Mouse (Mus musculus): ENCODE data around the gene 3110009E18Rik.
A peak's percentile ranks its signal among the peaks of the same experiment; 100 is the strongest.

Gene 3110009E18Rik

DNA sequence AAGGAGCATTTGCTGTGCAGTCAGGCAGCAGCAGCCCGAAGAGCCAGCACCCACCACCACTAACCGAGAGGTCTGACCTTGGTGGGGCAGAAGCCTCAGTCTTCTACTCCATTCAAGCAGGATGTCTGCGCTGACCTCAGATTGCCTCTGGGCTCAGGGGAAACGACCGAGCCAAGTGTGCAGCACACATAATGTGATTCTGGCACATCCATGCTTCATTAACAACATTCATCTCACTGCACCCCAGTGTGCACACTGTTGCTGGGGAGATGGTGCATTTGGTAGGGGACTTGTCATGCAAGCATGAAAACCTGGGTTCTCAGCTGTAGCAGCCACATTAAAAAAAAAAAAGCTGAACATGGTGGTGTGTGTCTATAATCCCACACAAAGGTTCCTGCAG, 75.0 kb downstream of the 3110009E18Rik start:
- DNase-seq (ENCODE audit: low spot score in 2 of 2), result no peak

DNA sequence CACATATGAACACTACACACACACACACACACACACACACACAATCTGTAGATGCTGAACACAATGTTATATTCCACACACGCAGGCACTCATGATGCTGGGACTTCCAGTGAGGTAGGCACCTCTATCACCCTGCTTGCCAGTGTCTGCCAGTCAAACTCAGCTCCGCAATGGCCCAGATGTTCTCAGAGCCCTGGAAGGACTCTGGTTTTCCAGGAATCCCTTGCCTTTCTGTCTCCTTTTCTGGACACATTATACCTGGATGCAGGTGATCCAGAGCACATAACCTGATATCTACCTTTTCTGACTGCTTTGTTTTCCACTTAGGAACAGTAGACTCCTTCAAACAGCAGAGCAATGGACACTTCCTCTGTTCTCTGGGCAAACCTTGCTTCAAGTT, 75.7 kb downstream of the 3110009E18Rik start:
- DNase-seq (ENCODE audit: low spot score in 2 of 2), result no peak

DNA sequence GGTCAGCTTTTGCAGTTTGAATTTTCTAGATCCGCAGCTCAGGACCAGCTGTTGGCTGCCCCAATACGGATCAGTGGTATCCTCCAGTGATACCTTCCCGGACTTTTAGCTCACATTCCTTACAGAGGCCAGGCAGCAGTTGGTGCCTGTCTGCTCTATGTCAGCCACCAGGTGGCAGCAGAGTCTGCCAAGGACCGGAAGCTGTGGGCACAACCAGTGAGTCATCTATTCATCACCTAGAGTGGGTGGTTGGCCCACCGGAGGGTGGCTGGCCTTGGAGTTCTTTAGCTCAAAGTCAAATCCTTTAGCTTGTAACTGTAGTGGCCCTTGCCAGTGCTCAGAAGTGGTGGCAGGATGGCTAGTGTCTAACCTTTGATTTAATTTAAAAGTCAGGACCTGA, 76.2 kb downstream of the 3110009E18Rik start:
- DNase-seq (ENCODE audit: low spot score in 2 of 2), result peak; percentile 30 to 83

DNA sequence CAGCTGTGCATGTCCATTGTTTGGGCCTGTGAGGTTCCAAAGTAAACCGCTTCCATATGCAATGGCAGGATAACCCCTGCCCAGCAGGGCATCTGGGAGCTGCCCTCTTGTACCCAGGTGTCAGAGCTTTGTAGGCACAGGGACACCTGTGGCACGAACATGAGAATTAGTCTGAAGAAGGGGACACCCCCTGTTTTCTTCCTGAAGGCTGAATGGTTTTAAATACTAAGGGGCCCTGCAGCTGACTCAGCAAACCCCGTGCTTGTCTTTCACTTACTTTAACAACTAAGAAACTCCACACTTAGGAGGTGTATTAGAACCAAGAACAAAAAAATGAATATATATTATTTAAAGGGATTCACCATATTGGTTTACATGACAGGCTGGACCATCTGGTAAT, 77.2 kb downstream of the 3110009E18Rik start:
- DNase-seq (ENCODE audit: low spot score in 2 of 2), result no peak

DNA sequence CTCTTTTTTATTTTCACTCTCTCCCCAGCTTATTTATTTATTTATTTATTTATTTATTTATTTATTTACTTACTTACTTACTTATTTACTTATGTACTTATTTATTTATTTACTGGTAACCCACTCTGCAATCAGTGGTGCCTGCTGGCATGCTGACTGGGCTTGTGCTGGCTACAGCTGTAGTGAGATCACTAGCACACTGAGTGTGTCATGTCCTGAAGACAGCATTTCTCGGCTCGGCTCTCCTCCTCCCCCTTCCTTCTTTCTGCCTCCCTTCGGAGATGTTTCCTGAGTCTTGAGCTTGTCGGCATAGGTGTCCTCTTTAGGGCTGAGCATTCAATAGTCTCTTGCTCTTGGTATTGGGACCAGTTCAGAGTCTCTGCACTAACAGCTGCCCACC, 78.0 kb downstream of the 3110009E18Rik start:
- no peak for DNase-seq (ENCODE audit: low spot score in 2 of 2)

DNA sequence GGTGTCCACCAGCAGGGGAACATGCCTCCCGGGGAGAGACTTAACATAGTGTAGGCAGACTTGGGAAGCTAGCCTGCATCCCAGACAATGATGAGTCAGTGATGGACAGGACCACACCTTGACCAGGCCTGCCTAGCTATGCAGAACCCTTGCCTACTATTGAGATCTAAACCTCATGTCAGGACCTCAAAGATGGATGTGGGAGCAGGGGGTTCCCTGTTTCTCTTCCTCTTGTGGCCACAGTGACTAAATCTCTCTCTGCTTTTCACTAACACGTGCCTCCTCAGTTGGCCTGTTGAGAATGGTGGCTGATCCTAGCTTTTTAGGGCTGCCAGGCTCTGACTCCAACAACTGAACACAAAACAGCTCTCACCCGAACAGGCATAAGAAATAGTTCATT, 81.6 kb downstream of the 3110009E18Rik start:
- no peak for DNase-seq (ENCODE audit: low spot score in 2 of 2)

DNA sequence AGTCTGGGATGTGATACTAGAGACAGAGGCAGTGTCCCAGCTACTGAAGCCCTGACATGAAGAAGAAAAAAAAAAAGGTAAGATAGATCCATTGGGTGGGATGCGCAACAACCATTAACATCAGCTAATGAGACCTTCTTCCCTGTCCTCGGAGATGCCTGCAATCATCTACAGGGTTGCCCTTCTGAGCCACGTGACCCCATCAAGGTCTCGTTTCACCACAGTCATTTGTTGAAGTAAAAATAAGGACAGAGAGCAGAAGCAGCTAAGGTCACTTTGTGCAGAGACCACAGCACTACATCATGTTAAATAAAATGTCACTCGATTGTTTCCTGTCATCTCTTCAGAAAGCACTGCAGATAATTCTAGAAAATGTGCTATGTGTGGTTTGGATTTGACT, 82.8 kb downstream of the 3110009E18Rik start:
- DNase-seq (ENCODE audit: low spot score in 2 of 2), result no peak

DNA sequence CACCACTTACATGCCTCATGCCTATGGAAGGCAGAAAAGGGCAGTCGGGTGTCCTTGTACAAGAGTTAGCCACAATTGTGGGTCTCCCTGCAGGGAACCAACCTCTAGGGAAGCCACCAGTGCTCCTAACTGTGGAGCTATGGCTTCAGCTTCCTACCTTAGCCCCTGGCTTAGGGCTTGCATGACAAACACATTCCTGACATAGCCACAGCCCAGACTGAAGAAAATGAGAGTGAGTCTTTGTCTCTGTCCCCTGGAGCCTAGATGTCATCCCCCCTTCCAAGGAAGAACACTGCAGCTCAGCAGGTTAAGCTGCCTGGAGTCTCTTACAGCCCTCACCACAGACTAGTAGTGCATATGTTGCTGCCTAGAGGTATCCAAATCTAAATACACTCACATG, 83.8 kb downstream of the 3110009E18Rik start:
- DNase-seq (ENCODE audit: low spot score in 2 of 2), result no peak

DNA sequence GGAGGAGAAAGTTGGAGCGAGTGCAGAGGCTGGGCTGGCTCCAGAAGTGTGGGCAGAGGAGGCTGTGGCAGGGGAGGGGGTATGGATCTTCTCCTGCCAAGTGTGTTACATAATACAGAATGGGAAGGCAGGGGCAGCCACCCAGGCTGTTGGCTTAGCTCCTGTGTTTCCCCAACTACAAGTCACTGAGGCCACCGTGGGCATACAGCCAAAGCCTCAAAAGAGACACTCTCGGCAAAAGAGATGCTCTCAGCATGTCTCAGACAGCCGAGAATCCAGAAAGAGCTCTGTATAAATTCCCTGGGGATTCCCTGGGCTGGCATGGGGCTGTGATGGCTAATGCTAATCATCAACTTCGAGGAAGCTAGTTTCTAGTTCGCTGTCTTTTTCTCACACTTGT, 86.6 kb downstream of the 3110009E18Rik start:
- DNase-seq (ENCODE audit: low spot score in 2 of 2), result peak in 1 of 2 experiments; percentile 49

DNA sequence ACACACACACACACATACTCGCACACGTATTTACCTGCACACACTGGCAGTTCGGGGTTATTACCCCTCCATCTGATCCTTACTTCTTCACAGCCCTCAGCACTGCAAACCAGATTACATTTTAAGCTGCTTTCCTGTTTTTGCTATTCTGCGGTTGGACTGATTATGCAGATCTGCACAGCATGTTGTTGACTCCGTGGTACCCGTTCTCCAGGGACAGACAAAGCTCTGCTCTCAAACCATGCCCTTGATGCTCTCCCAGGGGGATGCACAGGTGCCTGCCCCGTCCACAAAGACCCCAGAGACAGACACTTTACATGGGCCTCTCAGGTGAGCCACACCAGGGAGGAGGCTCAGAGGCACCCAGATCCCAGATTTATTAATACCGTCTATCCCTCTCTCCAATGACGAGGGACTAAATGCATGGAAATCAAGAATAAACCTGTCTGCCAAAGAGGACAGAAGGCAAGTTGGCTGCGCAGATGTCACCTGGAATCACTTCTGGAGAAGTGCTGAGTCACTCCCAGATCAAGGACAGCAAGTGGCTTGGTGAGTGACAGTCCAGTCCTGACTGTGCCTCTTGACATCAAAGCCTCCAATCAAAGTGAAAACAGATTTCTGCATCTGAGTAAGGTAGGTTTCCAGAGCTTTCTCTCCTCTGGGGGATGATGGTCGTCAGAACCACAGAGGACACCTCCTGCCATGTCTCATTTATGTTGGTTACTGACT, 87.7 kb downstream of the 3110009E18Rik start:
- no peak for DNase-seq (ENCODE audit: low spot score in 2 of 2)

DNA sequence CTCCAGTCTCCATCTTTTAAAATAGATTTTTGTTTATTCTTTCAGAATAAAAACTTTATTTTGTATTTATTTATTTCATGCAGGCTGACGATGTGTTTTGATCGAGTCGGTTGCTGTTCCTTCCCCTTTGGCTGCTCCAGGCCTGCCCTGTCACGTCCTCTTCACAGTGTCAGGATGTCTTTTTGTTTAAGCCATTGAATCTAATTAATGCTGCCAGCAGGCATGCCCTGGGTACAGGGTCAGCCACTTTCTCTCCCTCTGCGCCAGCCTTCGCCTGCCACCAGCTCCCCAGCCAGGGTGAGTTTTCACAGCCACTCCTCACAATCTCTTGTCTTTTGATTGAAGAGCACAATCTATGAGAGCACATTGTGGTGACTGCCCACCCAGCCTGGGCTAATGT, 99.9 kb downstream of the 3110009E18Rik start:
- DNase-seq (ENCODE audit: low spot score in 2 of 2), result no peak

DNA sequence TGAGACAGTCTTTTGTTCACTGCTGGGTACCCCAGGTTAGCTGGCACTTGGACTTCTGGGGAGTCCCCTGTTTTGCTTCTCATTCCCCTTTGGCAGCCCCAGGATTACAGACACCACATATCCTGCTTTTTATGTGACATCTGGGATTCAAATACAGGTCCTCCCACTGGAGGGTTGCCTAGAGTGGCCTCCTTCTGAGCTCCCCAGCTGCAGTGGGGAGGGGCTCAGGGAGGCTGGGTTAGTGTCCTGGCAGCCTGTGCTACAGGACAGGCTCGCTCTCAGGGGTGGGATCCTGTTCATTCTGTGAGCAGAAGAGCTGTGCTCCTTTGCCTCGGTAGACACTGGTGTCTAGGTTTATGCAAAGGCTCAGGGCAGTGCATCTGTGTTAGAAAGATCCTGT, 100.3 kb downstream of the 3110009E18Rik start:
- no peak for DNase-seq (ENCODE audit: low spot score in 2 of 2)

DNA sequence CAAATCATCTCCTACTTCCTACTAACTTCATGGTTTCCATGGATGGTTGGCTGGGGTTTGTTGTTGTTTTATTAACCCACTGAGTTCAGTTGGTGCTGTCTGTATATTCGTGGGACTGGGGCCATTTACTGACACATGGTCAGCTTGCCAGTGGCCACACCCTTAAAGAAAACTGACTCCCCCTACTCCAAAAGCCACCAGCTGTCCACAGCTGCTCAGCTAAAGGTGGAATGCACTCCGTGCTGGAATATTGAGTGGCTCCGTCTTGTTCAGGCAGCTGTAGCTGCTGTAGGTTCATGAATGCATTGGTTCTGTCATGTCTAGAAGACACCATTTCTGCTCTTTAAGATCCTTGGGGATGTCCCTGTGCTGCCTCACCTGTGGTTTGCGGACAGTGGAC, 102.6 kb downstream of the 3110009E18Rik start:
- DNase-seq (ENCODE audit: low spot score in 2 of 2), result no peak

DNA sequence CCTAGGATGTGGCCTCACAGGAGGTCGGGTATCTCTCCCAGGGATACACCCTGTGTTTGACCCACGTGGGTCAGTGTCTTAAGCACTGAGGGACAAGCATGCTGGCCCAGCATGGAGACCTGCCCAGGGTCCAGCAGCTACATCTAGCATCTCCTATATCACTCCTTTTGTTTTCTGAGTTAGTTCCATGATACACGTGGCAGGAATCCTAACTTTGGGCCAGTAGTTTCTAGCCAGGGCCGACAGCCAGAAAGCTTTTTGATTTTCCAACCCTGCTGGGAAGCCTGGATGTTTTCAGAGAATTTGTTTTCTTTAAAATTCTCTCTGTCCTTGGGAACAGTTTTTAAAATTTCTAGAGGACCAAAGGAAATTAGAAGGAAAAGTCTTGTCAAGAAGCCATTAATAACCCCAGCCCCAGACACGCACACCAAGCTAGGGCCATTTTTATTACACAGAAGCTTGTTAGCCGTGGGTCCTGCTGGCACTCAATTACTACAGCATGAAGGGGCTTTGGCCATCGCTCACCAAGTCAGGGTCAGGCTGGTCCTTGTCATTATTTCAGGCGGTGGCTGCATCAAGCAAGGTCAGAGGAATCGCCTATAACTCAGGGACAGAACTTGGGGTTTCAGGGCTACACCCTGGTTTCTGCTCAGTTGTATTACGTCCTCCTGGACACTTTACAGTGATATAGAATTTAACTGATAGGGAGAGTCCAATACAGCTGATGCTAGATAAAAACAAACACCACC, 108.9 kb downstream of the 3110009E18Rik start:
- DNase-seq (ENCODE audit: low spot score in 2 of 2), result no peak

DNA sequence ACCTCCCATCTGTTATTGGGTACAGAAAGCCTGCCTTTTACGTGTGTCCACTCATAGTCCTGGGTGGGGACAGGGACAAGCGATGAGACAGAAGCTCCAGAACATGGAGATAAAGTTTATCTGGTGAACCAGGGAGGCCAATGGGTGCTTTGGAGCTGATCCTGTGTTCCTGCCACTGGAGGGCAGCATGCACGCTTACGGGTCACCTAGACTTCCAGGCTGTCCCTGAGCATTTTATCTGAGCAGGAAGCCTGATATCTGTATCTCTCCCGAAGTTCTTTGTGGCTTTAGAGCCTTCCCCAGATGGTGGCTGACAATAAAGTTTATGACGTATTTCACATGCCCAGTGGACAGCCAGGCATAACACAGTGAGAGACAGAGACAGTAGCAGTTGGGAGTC, 110.3 kb downstream of the 3110009E18Rik start:
- DNase-seq (ENCODE audit: low spot score in 2 of 2), result peak in 1 of 2 experiments; percentile 44

DNA sequence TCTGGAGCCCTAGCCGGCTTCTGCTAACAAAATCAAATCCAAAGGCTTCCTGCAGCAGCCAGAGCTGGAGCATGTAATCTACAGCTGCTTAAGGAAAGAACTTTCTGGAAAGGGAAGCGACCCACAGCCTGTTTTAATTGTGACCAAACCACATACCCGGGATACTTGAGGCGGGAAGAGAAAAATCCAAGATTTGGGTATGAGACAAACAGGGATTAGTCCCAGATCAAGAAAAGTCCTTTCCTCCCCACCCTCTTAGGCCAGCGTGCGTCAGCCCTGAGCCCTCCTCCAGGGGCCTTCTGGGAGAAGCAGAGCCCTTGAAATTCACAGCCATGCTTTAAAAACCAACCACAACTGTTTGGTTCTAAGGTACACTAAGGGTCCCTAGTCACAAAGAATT, 111.2 kb downstream of the 3110009E18Rik start:
- DNase-seq (ENCODE audit: low spot score in 2 of 2), result no peak

DNA sequence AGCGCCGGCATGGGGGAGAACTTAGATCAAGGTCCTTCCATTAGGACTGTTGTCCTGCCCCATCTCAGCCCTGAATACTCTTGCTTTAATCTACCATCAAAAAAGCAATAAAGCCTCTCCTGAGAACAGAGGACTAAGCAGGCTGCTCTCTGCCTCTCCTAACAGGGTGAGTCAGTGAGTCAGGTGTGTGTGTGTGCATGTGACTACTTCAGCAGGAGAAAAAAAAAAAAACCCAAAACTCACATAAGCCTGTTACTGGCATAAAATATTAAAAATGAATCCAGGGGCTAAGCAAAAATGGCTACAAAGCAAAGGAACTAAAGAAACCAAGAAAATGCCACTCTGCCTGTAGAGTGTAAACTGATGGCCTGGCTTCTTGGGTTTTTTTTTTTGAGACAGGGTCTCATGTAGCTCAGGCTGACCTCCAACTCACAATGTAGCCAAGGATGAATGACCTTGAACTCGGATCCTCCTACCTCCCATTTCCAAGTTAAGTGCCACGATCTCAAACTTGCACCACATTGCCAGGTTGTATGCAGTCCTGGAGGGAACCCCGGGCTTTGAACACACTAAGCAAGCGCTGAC, 114.7 kb downstream of the 3110009E18Rik start:
- DNase-seq (ENCODE audit: low spot score in 2 of 2), result no peak

DNA sequence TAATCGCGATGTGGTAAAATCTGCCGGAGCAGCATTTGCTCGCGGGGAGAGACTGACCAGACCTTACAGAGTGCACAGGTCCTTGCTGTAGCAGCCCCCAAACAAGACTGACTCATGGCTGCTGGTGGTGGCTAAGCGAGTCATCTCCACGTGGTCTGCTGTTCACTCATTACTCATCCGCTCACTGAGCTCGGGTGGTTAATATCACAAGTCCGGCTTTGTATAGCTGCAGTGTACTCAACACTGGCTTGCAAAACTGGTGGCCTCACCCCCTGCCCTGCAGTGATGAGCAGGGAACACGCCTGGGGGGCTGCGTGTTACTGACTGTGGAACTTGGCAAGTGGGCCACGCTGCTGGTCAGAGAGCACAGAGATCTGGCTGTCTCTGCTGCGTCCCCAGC, 115.4 kb downstream of the 3110009E18Rik start:
- DNase-seq (ENCODE audit: low spot score in 2 of 2), result peak in 1 of 2 experiments; percentile 7

DNA sequence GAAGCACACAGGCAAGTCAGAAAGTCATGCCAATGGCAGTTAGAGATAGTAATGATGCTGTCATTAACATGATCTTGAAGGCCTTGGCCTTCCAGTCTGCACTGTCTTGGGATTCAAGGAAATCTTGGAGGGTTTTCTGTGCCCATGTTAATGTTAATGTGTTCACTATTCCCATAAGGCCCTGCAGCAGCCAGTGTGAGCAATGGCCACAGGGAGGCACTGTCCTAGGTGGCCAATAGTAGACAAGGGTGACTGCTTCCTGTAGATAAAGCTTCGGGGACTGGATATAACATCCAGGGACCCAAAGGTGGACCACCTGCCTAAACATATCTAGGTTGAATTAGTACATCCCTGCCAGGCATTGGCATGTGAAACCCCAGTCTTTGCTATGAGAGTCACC, 116.1 kb downstream of the 3110009E18Rik start:
- no peak for DNase-seq (ENCODE audit: low spot score in 2 of 2)
